Mouse (Mus musculus): ENCODE measurements around the gene Dtd1.

DNA sequence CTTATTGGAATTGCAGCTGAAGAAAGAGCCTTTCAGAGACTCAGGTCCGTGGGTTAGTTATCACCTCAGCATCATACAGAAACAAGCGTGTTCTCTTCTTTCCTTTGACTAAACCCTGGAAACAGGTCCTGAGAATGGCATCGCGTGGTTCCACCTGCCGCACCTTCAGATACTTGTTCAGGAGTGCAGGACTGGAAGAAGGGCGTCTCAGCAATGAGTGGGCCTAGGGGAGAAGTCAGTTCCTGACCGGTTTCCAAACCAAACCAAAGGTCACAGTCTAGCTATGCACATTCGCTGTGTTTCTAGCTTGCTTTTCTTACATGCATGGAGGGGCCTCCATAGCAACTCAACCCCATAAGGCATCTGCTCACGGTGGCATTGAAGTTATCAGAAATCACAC lies 164.0 kb downstream of the Dtd1 start:
- TF ChIP-seq EP300 (IDR thresholded peaks at IDR 0.05): no peak
- no peak for TF ChIP-seq CTCF (IDR thresholded peaks at IDR 0.05)

All from lung, postnatal 0 days (tissue).